Mouse (Mus musculus) brain, adult 2 months (tissue): ENCODE results near the gene Vmn1r15.

Source experiments
- DNase-seq: peaks from one replicate; pipeline ENCODE4 v3.0.0; 2011; ENCODE audit warnings: low read depth, low spot score

Vmn1r15 gene

GRCm38 (mm10) chr6:57257652-57258051, at the start of gene Vmn1r15:
Gene Vmn1r15, plus strand, starts transcription at chr6:57257952.
- no peak for DNase-seq

DNA sequence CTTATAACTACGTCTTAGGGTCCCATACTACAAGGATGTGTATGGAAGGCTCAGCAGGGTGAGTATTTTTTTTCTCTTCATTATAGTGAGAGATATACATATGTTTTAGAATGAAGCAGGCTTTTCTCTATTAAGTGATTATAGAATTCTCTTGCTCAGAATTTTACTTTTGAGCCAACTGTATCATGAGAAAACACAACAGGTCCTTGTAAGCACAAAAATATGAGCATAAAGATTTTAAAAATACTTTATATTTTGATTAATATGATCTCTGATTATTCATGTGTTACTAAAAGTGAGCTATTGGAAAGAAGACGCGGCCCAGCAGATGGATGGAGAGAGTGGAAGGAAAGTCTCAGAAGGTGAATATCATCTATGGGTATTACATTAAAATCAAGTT, 26.4 kb upstream of the Vmn1r15 start, which contains the start of gene Vmn1r14:
Gene Vmn1r14 (plus strand): TSS at position 301 of the 400 bp plus-strand sequence.
- no peak for DNase-seq

GRCm38 (mm10) chr6:57260990-57261389, 3.2 kb downstream of the Vmn1r15 start:
- DNase-seq, result no peak

- no peak for DNase-seq
Observed at GRCm38 (mm10) chr6:57271881-57272280, 14.1 kb downstream of the Vmn1r15 start.

- no peak for DNase-seq
Observed at GRCm38 (mm10) chr6:57272517-57272916, 14.8 kb downstream of the Vmn1r15 start.

- peak; percentile 39 for DNase-seq
Observed at GRCm38 (mm10) chr6:57278952-57279351, 21.2 kb downstream of the Vmn1r15 start.
